Mouse (Mus musculus) bone marrow, adult 2 months (tissue): ENCODE data around the gene Cnpy2. TPM values are rescaled to one million over a fixed set of nuclear protein-coding genes. Genes with fewer than 3 reads are reported as not detected.
A peak's percentile ranks its signal among the peaks of the same experiment; 100 is the strongest.
"Not testable (repeated sequence)": the region's sequence is repeated elsewhere in the genome, so short reads cannot be mapped to it uniquely, and the experiment has no call there.

Source experiments
- H3K27ac ChIP-seq: fragments of 200-500 bp; 2 replicates; pipeline ENCODE4 v1.5.1; 2012; ENCODE audit warnings: low read depth, mild to moderate bottlenecking, control low read depth, inconsistent platforms, low read length; ENCODE audit not compliant: control insufficient read depth, poor library complexity, insufficient read depth
- H3K4me1 ChIP-seq: fragments of 200-500 bp; 2 replicates; pipeline ENCODE4 v1.6.1; 2011; ENCODE audit warnings: low read length; ENCODE audit not compliant: control insufficient read depth, insufficient read depth
- H3K4me3 ChIP-seq: fragments of 200-500 bp; replicated peaks from 2 replicates; pipeline ENCODE3; 2011; ENCODE audit warnings: mild to moderate bottlenecking, low read depth, low read length, control low read depth; ENCODE audit not compliant: control insufficient read depth
- CTCF ChIP-seq: fragments of 200-500 bp; IDR thresholded peaks from 2 replicates; pipeline ENCODE4 v1.5.1; 2011; ENCODE audit warnings: low read length, control low read depth; ENCODE audit not compliant: control insufficient read depth, insufficient read depth
- POLR2A ChIP-seq: fragments of 200-500 bp; IDR thresholded peaks from 2 replicates; pipeline ENCODE4 v1.6.1; 2011; ENCODE audit warnings: low read depth, mild to moderate bottlenecking, control low read depth, low read length, borderline replicate concordance; ENCODE audit not compliant: control insufficient read depth
- WGBS: fragments of 180-500 bp; shearing (Covaris S2); methylation state at CpG from one replicate; pipeline ENCODE4 v1.1.7; 2018; 5-methylcytosine and 5-hydroxymethylcytosine counted together
- polyA plus RNA-seq: library from polyadenylated mRNA; stranded (reverse); fragments of >200 nt; gene quantifications from 2 replicates; pipeline ENCODE4 v1.2.4, GENCODE M21; 2011; ENCODE audit warnings: low replicate concordance; ENCODE audit not compliant: missing spikeins, insufficient read depth, insufficient read length

Cnpy2 gene
- polyA plus RNA-seq, 1 experiment = 52.5 TPM

DNA sequence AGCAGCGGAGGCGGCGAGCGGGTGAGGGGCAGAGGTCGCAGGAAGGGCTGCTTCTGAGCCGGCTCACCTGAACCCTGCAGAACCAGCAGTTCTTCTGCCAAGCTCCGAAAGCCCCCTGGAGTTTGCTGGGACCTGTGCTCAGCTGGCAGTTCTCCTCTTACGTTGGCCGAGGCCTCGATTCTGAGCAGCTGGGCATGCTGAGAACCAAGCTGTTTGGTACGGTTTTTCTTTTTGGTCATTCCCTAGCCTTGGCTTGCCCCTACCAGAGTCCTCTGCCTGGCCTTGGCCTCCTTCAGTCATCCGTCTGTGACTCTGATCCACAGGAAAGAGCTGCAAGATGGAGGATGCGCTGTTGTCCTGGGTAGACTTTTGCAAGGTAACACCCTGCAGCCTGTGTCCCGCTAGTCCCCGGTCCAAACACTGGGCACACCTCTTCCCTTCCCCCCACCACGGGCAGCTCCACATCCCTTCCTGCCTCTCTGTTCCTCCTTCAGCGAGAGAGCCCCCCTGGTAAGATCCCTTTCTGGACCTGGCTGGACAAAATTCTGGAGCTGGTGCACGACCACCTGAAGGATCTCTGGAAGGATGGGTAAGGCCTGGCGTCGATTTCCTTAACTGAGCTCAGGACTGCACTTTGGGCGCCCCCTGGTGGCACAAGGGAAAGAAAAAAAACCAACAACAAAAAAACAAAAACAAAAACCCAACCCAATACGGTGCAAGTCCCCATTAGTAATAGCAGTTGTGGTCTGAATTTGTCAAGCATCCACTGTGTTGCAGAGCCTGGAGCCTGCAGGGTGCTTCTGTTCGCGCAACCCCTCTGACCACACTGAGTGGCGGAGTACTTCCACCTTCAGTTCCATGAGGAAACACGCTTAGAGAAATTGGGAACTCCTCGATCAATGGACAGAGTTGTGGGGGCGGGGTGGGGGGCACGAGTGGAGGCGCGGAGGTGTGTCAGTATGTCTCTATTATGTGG is 38.4 kb upstream of the Cnpy2 start:
- Histone ChIP-seq H3K4me3 (no peak overlapping the region), H3K4me1 (no peaks in the 10 kb centered on the region), H3K27ac (no peak overlapping the region)
- 68% methylated on average over 31 of the region's 31 CpGs for WGBS
- peak; percentile 70 for TF ChIP-seq CTCF
- TF ChIP-seq POLR2A = no peak

GRCm38 (mm10) chr10:128290594-128290993 is 31.7 kb upstream of the Cnpy2 start:
- H3K4me3 ChIP-seq, H3K4me1 ChIP-seq, H3K27ac ChIP-seq: not testable (repeated sequence)
- WGBS = 100% methylated on average over 1 of the region's 1 CpGs

GRCm38 (mm10) chr10:128296370-128297090 is 25.7 kb upstream of the Cnpy2 start:
- TF ChIP-seq POLR2A (no peak), CTCF (no peak)
- 81% methylated on average over 13 of the region's 13 CpGs for WGBS
- H3K4me3 ChIP-seq = no peak overlapping the region
- no peak overlapping the region for H3K27ac ChIP-seq
- H3K4me1 ChIP-seq = peaks cover 3% of the 10 kb centered on the region; the same call in 1 of the 2 replicates

DNA sequence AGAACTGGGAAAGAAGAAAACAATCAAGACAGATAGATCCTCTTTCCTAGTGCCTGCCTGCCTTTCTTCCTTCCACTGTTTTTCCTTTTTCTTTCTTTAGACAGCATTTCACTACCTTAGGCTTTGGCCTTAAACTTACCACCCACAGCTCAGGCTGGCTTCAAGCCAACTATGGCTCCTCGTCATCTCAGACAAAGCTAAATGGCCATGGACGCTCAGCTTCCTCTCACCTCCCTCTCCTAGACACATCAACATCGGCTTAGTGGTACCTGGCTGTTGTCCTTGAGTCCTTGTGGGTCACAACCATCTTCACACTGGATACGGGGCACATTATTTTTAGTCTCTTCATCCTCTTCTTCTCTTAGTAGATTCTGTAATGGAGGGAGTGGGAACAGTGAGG is 25.0 kb upstream of the Cnpy2 start:
- Histone ChIP-seq H3K27ac (no peak overlapping the region), H3K4me1 (peaks cover 3% of the 10 kb centered on the region; the same call in 1 of the 2 replicates), H3K4me3 (no peak overlapping the region)
- 79% methylated on average over 4 of the region's 4 CpGs for WGBS
- no peak for TF ChIP-seq POLR2A
- TF ChIP-seq CTCF = no peak

DNA sequence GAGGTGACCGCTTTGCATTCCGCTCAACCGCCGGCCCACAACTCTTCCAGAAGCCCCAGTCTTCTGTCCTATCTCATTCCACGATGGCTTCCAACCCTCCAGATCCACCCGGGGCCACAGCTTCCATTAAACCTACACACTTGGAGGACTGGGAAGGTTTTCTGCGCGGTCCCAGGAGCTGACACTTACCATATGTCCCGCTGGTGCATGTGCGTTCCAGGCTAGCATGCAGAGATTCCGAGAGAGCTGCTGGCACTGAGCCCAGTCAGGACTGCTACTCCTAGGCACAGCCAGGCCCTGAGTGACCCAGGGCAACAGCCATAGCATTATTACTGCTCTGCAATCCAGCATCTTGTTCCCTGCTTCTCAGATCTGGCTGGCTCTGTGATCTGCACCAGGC is 24.6 kb upstream of the Cnpy2 start:
- TF ChIP-seq CTCF (no peak), POLR2A (no peak)
- H3K27ac ChIP-seq = peak overlapping the region; percentile 44
- peaks cover 3% of the 10 kb centered on the region; the same call in 1 of the 2 replicates for H3K4me1 ChIP-seq
- 85% methylated on average over 11 of the region's 11 CpGs for WGBS
- no peak overlapping the region for H3K4me3 ChIP-seq

GRCm38 (mm10) chr10:128298243-128298642 is 24.0 kb upstream of the Cnpy2 start:
- peak overlapping the region; percentile 44; the same call in 1 of the 2 replicates for H3K27ac ChIP-seq
- peaks cover 3% of the 10 kb centered on the region; the same call in 1 of the 2 replicates for H3K4me1 ChIP-seq
- 20% methylated on average over 6 of the region's 6 CpGs for WGBS
- no peak overlapping the region for H3K4me3 ChIP-seq
- no peak for TF ChIP-seq CTCF
- TF ChIP-seq POLR2A = no peak

DNA sequence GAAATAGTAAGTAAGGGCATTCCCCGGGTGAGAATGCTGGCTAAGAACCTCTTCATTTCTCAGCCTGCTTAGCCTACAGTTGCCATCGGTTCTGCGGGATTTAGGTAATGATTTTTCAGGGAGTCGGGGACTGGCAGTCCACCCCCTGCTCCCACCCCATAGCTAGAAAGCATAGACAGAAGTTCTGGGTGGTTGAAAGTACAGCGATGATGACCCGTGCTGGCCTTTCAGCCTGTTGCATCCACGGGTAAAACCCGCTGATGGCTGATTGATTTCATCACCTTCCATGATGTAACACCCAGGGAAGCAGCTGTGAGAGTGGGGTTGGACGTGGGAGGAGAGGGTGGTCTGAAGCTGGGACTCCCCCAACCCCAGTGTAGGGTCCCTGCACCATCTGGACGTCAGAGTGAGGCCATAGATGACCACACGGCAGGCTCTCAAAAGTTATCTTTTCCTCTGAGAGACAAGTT is 23.5 kb upstream of the Cnpy2 start, which contains the start of gene Il23a:
Gene Il23a, minus strand, starts transcription at position 51 of the 470 bp plus-strand sequence.
- Histone ChIP-seq H3K4me3 (no peak within 1 kb of the TSS), H3K4me1 (peaks cover 3% of the 10 kb centered on the region; the same call in 1 of the 2 replicates), H3K27ac (peak within 1 kb of the TSS; percentile 44)
- WGBS = 51% methylated on average over 11 of the region's 11 CpGs
- TF ChIP-seq POLR2A (no peak), CTCF (no peak)

DNA sequence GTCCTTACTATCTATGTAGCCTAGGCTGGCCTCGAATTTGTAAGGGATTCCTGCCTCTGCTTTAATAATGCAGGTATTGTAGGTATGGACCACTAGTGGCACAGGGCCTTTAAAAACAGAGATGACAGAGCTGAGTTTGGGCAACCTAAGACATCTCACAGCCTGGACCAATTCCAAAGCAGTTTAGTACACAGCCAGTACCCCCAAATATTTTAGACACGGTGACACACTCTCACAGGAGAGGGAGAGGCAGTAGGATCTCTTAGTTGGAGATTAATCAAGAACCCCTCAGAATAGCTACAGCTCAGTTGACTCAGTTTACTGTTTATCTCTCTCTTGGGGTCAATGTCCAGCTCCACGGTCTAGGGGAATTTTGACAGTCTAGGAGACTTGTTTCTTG is 19.9 kb upstream of the Cnpy2 start:
- Histone ChIP-seq H3K27ac (no peak overlapping the region), H3K4me1 (peaks cover 5% of the 10 kb centered on the region; the same call in 1 of the 2 replicates), H3K4me3 (no peak overlapping the region)
- whole genome bisulfite sequencing = 20% methylated on average over 3 of the region's 3 CpGs
- no peak for TF ChIP-seq POLR2A
- TF ChIP-seq CTCF = no peak
